Mouse (Mus musculus) liver, embryonic 14.5 days (tissue): ENCODE measurements around the gene Dmwd.

ENCODE experiments used
- CTCF ChIP-seq: IDR thresholded peaks from 2 replicates; pipeline ENCODE4 v1.5.1; 2016; ENCODE audit warnings: antibody characterized with exemption, low read depth, control low read depth
- EP300 ChIP-seq: IDR thresholded peaks from 2 replicates; pipeline ENCODE4 v1.6.1; 2016; ENCODE audit warnings: antibody characterized with exemption, low read depth

- TF ChIP-seq CTCF (no peak), EP300 (no peak)
Observed at GRCm38 (mm10) chr7:19067063-19067462, 9.0 kb upstream of the Dmwd start.
